Mouse (Mus musculus): Measurements from ENCODE around the gene Adamts4.

Adamts4 gene

GRCm38 (mm10) chr1:171256937-171257548, 6.8 kb downstream of the Adamts4 start:
- DNase-seq: no peak

GRCm38 (mm10) chr1:171257781-171258180, 7.6 kb downstream of the Adamts4 start:
- no peak for DNase-seq

- peak; percentile 6 for DNase-seq
Observed at GRCm38 (mm10) chr1:171258921-171259320, 8.7 kb downstream of the Adamts4 start.

GRCm38 (mm10) chr1:171260316-171260715, 10.1 kb downstream of the Adamts4 start:
- no peak for DNase-seq

GRCm38 (mm10) chr1:171262594-171263130, 12.4 kb downstream of the Adamts4 start:
- peak; percentile 40 for DNase-seq

- DNase-seq: peak; percentile 19
Observed at GRCm38 (mm10) chr1:171263185-171263611, 13.0 kb downstream of the Adamts4 start.

- DNase-seq: no peak
Observed at GRCm38 (mm10) chr1:171263666-171264461, 13.6 kb downstream of the Adamts4 start.

- DNase-seq: no peak
Observed at GRCm38 (mm10) chr1:171265971-171266744, 15.9 kb downstream of the Adamts4 start.

GRCm38 (mm10) chr1:171268341-171268740, 18.1 kb downstream of the Adamts4 start:
- no peak for DNase-seq

- peak; percentile 97 for DNase-seq
Observed at GRCm38 (mm10) chr1:171269848-171270572, 19.8 kb downstream of the Adamts4 start, which contains the start of gene B4galt3. B4galt3 (plus strand) TSS chr1:171270328.

GRCm38 (mm10) chr1:171270573-171270900, 20.3 kb downstream of the Adamts4 start:
- no peak for DNase-seq

- DNase-seq: no peak
Observed at GRCm38 (mm10) chr1:171271196-171271595, 21.0 kb downstream of the Adamts4 start.

GRCm38 (mm10) chr1:171271622-171272021, 21.4 kb downstream of the Adamts4 start:
- DNase-seq: no peak

- DNase-seq: no peak
Observed at GRCm38 (mm10) chr1:171272086-171272485, 21.9 kb downstream of the Adamts4 start.

- DNase-seq: no peak
Observed at GRCm38 (mm10) chr1:171274171-171274570, 23.9 kb downstream of the Adamts4 start.

GRCm38 (mm10) chr1:171275144-171275734, 25.0 kb downstream of the Adamts4 start:
- no peak for DNase-seq

GRCm38 (mm10) chr1:171276110-171276748, 26.0 kb downstream of the Adamts4 start:
- DNase-seq: no peak

- peak; percentile 7 for DNase-seq
Observed at GRCm38 (mm10) chr1:171277736-171278135, 27.5 kb downstream of the Adamts4 start.

GRCm38 (mm10) chr1:171278436-171278835, 28.2 kb downstream of the Adamts4 start:
- DNase-seq: peak; percentile 2

- peak; percentile 23 for DNase-seq
Observed at GRCm38 (mm10) chr1:171279012-171279705, 28.9 kb downstream of the Adamts4 start.

- peak; percentile 33 for DNase-seq
Observed at GRCm38 (mm10) chr1:171279721-171280120, 29.5 kb downstream of the Adamts4 start.
